Mouse (Mus musculus) urinary bladder, postnatal 10 days (tissue): ENCODE data around the gene Pdap1.
A peak's percentile ranks its signal among the peaks of the same experiment; 100 is the strongest.
"Not testable (repeated sequence)": the region's sequence is repeated elsewhere in the genome, so short reads cannot be mapped to it uniquely, and the experiment has no call there.

Source experiments
- DNase-seq: peaks from one replicate; pipeline ENCODE4 v3.0.0; 2022; ENCODE audit warnings: low spot score

Pdap1 gene

DNA sequence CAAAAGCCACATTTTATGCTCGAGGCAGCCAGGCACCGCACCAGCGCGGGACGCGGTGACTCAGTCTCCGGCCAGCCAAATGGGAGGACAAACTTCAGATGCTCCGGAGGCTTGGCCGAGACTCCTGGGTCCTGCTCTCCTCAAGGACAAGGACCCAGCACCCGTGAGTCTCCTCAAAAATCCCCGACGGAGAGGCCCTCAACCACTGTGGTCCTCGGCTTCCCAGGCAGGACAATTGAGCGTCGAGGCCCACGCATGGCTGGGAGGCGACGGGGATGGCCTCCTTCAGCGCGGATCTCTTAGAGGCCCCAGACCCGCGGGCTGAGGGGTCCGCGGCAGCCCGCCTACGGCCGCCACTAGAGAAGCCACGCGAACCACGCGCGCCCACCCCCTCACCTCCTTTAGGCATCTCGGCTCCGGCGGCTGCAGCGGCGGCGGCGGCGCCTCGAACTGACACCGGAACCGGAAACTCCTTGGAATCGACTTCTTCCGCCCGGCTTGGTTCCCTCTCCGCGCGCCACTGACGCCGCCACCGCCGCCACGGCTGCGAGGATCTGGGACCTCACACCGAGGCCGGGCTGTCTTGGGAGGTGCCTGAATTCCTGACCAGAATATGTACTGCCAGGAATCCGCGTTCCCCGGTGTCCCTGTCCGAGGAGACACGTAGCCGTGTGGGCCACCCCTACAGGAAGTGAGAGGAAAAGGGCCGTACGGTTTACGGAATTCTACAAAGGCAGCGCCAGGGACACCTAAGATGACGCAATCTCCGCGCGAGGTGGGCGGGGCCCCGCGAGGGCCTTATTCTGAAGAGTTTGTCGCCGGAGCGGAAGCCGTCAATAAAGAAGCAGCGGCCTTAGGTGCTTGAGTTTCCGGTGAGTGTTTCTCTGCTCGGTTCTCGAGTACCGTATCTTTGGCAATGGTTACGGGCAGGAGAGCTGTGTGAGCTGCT is at the start of gene Pdap1, which contains the start of gene Bud31:
Pdap1 (minus strand) TSS at position 668 of the 949 bp plus-strand sequence.
Bud31 (plus strand) TSS at position 792 of the 949 bp plus-strand sequence.
- peak; percentile 83 for DNase-seq

- no peak for DNase-seq
Measured at GRCm38 (mm10) chr5:145189416-145189815, 49.4 kb upstream of the Pdap1 start.

- no peak for DNase-seq
Measured at GRCm38 (mm10) chr5:145185244-145185643, 45.2 kb upstream of the Pdap1 start.

DNA sequence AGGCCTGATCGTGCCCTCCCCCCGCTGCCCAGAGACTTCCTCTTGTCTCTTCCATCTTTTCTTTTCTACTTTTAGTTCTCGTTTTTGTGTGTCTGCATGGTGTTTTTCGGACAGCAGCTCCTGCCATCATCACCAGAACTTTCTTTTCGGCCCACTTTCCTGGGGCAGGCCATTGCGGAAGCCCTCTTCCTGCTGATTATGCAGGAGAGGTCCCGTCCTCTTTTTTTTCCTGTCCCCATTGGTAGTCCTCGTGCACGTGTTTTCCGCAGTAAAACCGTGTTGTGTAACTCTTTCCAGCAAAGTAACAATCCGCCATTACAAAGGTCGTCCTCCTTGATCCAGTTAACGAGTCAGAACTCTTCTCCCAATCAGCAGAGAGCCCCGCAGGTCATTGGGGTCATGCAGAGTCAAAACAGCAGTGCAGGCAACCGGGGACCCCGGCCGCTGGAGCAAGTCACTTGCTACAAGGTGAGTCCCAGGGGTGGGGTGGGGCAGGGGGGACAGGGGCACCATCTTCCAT is 38.5 kb upstream of the Pdap1 start:
- DNase-seq = no peak

- no peak for DNase-seq
Measured at GRCm38 (mm10) chr5:145167306-145167661, 27.2 kb upstream of the Pdap1 start.

DNA sequence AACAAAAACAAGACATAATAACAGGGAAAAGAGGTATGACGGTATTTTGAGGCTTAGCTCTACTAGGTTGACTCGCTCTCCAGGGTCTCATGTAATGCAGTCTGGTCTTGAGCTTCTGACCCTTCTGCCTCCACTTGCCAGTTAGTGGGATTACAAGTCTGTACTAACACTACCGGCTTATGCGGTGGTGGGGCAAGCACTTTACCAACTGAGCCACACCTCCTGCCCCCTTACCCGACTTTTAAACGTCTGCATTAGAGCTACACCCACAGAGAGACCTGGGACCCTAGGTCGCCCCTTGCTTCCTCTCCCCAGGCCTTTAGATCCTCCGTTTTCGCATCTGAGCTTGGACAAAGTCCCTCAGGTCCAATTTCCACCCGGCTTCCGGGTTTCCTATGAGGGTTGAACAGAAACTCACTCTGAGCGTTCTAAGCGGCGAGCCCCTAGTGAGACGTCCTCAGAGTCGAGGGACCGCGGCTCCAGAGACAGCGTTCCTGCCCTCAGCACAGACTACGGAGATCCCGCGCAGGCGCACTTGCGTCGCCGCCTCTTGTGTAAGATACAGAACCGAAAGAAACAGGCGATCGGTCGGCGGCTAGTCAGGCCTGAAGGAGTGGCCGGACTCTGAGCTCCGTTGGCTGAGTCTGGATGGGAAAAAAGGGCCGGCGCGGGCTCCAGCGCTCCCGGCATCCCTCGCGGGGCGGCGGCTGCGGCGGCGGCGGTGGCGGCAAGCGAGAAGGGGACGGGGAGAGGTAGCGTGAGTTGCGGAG is 26.7 kb upstream of the Pdap1 start, which contains the start of the genes Ptcd1 and Cpsf4:
Ptcd1 (minus strand) TSS at position 573 of the 770 bp plus-strand sequence.
Cpsf4 (plus strand) TSS at position 678 of the 770 bp plus-strand sequence.
- DNase-seq = peak; percentile 93

- DNase-seq = no peak
Measured at GRCm38 (mm10) chr5:145165184-145165583, 25.1 kb upstream of the Pdap1 start.

DNA sequence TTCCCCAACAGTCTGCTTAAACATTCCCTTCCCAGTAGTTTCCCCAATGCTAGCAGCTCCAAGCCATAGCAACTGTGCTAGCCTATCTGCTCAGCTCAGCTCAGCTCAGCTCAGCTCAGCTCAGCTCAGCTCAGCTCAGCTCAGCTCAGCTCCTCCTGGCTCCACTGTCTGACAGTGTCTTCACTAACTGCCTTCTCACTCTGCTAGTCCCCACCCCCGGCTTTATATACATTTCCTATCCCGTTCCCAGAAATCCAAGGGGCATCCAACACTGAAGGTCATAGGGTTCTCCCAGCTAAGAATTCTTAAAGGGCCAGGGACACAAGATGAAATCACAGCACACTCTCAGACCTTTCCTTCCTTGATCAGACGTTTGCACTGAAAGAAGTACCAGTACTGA is 24.7 kb upstream of the Pdap1 start:
- no peak for DNase-seq

DNA sequence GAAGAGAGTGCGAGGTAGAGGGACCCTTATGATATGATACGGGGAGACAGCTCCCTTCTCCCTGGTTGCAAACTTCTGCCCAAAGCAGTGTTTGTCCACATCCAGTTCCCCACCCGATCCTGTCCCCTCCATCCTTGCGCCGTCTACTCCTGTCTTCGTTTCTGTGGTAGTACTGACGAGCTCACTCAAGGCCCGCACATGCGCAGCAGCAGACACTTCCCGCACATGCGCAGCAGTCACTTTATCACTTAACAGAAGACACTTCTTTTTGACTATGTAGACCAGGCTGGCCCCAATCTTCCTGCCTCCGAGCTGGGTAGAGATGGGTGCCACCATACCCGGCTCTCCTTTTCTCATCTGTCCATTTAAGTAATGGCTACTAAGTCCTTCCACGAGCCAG is 21.3 kb upstream of the Pdap1 start:
- DNase-seq = no peak

DNA sequence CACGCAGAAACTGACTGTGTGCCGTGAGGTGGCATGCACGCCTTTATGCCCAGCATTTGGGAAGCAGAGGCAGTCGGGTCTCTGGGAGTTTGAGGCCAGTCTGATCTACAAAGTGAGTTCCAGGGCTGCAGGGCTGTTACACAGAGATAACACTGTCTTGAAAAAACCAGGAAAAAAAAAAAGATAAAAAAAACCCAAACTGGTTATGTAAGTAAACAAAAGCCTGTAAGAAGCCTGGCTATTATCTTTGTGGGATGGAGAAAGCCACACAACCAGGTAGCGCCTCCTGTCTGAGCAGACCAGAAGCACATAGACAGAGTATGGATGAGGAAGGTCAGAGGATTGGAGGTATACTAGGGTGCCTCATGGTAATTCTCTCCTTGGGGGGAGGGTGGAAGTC is 12.7 kb upstream of the Pdap1 start:
- DNase-seq = no peak

- no peak for DNase-seq
Measured at GRCm38 (mm10) chr5:145149294-145149693, 9.3 kb upstream of the Pdap1 start.

- no peak for DNase-seq
Measured at GRCm38 (mm10) chr5:145147748-145148147, 7.7 kb upstream of the Pdap1 start.

DNA sequence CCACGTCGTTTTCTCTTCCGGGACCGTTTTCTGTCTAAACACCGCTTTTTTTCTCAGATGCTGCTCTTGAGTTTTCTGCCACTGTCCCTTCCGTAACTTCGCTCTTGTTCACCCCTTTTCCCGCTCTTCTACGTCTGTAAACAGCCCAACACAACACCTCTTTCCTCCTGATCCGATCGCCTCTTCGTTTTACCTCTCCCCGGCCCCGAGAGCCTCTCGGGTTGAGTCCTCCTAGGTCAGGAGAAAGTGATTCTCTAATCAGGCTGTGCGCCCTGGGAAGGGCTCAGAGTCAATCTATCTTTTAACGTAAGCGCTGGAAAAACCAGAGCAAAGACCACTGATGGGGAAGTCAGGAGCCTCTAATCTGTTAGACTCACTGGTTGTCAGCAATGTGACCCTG is 573 bp upstream of the Pdap1 start:
- no peak for DNase-seq

DNA sequence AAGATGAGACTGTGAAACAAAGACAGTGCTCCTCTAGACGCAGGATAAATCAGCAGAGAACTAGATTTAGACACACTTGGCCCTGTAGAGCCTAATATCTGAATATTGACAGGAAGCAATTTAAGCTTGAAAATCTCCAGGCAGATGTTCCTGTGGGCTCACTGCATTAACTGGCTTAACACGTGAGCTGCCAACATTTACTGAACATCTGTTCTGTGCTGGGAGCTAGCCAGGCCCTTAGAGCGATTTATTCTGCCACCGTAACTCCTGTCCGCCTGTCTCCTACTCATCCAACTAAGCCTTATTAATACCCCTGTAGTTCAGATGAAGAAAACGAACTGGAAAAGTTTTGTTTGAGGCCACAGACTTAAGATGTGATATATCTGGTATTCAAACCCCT is 1.2 kb downstream of the Pdap1 start:
- DNase-seq = no peak

- not testable (repeated sequence) for DNase-seq
Measured at GRCm38 (mm10) chr5:145133275-145133674, 6.8 kb downstream of the Pdap1 start.

GRCm38 (mm10) chr5:145130995-145131394 is 9.0 kb downstream of the Pdap1 start:
- no peak for DNase-seq

- DNase-seq = no peak
Measured at GRCm38 (mm10) chr5:145130191-145130590, 9.8 kb downstream of the Pdap1 start.

DNA sequence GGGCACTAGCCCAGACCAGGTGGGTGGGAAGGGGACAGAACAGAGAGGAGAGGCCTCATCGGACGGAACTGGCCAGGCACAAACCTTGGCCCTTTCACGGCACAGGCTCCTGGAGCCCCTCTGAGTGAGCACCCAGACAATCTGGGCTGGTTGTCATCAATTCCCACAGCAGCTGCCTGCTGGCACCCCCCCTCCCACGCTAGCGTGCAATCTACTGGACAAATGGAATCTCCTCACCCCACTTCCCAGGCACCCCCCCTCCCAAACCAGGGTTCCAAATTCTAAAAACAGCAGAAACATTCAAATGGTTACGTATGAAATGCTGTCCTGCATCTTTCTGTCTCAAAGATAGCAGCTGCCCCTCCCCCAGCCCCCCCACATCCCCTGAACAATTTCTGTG is 10.3 kb downstream of the Pdap1 start:
- DNase-seq = not testable (repeated sequence)

GRCm38 (mm10) chr5:145129124-145129523 is 10.9 kb downstream of the Pdap1 start:
- no peak for DNase-seq

- no peak for DNase-seq
Measured at GRCm38 (mm10) chr5:145126580-145126979, 13.5 kb downstream of the Pdap1 start.

GRCm38 (mm10) chr5:145123396-145123795 is 16.6 kb downstream of the Pdap1 start:
- no peak for DNase-seq

DNA sequence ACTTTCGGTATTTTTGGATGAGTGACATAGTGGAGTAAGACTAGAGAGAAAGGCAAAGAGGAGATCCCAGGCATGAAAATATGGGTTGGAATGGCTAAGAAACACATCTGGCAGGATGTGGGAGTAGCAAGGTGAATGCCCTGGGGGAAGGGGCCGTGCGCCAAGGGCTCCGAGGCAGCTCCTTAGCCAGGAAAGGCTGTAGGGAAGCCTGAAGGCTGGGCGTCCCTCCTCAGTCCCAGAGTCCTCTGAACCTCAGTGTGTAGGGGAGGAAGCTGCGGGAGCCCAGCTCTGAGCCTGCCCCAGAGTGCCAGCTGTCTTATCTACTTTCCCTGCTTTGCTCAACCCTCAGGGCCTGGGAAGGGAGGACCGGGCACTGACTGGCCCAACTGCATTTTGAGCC is 19.1 kb downstream of the Pdap1 start:
- no peak for DNase-seq

DNA sequence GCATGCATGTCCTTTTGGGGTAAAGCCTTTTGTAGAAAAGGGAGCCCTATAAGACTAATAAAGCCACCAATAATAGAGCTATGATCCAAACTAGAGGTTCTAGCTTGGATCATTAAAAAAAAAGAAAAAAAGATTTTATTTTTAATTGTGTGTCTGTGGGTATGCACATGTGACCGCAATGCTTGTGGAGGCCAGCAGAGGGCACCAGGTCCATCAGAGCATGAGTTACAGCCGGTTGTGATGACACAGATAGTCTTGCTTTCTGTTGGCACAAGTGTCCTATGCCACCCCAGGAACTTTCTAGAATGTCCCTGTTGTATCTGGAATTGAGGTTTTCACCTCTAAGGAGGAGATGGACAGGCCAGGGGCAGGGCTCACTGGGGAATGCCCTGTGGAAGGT is 20.7 kb downstream of the Pdap1 start:
- no peak for DNase-seq
